Mouse (Mus musculus) lung, embryonic 15.5 days (tissue): ENCODE data around the gene Cdc42ep3. TPM values are rescaled to one million over a fixed set of nuclear protein-coding genes. Genes with fewer than 3 reads are reported as not detected.

Experiments used
- ATAC-seq: fragments of 200-750 bp; cut with Nextera tagmentation; 2 replicates; pipeline ENCODE4 v1.8.0; 2017; ENCODE audit warnings: moderate number of reproducible peaks, borderline replicate concordance; ENCODE audit not compliant: low FRiP score, low TSS enrichment; ENCODE audit errors: extremely low read depth
- H3K27ac ChIP-seq: fragments of 300-500 bp; sonication (generic); 2 replicates; pipeline ENCODE4 v1.5.1; 2015; ENCODE audit warnings: moderate library complexity, mild to moderate bottlenecking, inconsistent platforms
- H3K27me3 ChIP-seq: fragments of 300-500 bp; sonication (generic); 2 replicates; pipeline ENCODE4 v1.6.1; 2015; ENCODE audit warnings: inconsistent platforms
- H3K36me3 ChIP-seq: fragments of 300-500 bp; sonication (generic); 2 replicates; pipeline ENCODE4 v1.6.1; 2015; ENCODE audit warnings: inconsistent platforms
- H3K4me1 ChIP-seq: fragments of 300-500 bp; sonication (generic); 2 replicates; pipeline ENCODE4 v1.6.1; 2015; ENCODE audit warnings: inconsistent platforms
- H3K4me2 ChIP-seq: fragments of 300-500 bp; sonication (generic); 2 replicates; pipeline ENCODE4 v1.6.1; 2015; ENCODE audit warnings: inconsistent platforms, mild to moderate bottlenecking, moderate library complexity
- H3K4me3 ChIP-seq: fragments of 300-500 bp; sonication (generic); 2 replicates; pipeline ENCODE4 v1.5.1; 2015; ENCODE audit warnings: mild to moderate bottlenecking, inconsistent platforms
- H3K9ac ChIP-seq: fragments of 300-500 bp; sonication (generic); 2 replicates; pipeline ENCODE4 v1.6.1; 2015; ENCODE audit warnings: inconsistent platforms
- H3K9me3 ChIP-seq: fragments of 300-500 bp; sonication (generic); 2 replicates; pipeline ENCODE4 v1.6.1; 2016; ENCODE audit warnings: inconsistent platforms
- WGBS: fragments of 180-500 bp; shearing (Covaris S2); methylation state at CpG from one replicate; pipeline ENCODE4 v1.1.7; 2015; 5-methylcytosine and 5-hydroxymethylcytosine counted together
- polyA plus RNA-seq: library from polyadenylated mRNA; unstranded; fragments of >200 nt; fragmentation: Nextera tagmentation; extraction: Ambion mirVana; gene quantifications from 2 replicates; pipeline ENCODE4 v1.2.1, GENCODE M21; 2015

Gene Cdc42ep3
- polyA plus RNA-seq, 1 experiment from 2014 or later, result 81.0 TPM

GRCm38 (mm10) chr17:79342639-79343333, 12.1 kb downstream of the Cdc42ep3 start:
- H3K36me3 ChIP-seq, result peaks cover 18% of the 10 kb centered on the region; the same call in 1 of the 2 replicates
- no peak overlapping the region for H3K27ac ChIP-seq
- no peak overlapping the region for H3K9ac ChIP-seq
- WGBS, result 71% methylated on average over 3 of the region's 3 CpGs
- H3K9me3 ChIP-seq, result no peaks in the 10 kb centered on the region
- H3K27me3 ChIP-seq, result no peaks in the 10 kb centered on the region
- H3K4me3 ChIP-seq, result no peak overlapping the region
- H3K4me1 ChIP-seq, result peaks cover 6% of the 10 kb centered on the region; the same call in 1 of the 2 replicates
- no peak overlapping the region for H3K4me2 ChIP-seq
- ATAC-seq, result no peak

DNA sequence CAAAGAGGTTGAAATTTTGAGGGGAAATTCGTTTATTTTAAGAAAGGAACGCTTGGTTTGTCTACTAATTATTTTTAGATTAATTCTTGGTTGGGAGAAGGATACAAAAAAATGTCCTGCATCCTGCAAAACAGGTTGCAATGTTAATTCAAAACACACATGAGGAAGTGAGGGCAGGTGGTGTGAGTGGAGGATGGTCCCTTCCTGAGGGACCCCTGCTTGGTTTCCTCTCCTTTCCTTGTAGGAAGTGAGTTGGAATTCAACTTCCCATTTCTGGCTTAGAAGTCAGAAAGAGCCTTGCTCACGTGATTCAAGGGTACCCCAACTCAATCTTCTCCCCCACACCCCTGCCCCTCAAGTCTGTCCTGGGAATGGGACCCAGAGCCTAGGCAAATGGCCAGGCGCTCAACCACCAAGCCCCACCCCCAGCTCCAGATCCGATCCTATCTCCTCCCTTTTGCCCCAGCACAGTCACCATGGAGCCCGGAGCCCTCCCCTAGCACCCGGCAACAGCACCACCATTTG, 12.9 kb downstream of the Cdc42ep3 start:
- Histone ChIP-seq H3K36me3 (peaks cover 16% of the 10 kb centered on the region; the same call in 1 of the 2 replicates), H3K27ac (no peak overlapping the region), H3K27me3 (no peaks in the 10 kb centered on the region), H3K9me3 (no peaks in the 10 kb centered on the region), H3K4me3 (no peak overlapping the region), H3K4me2 (no peak overlapping the region), H3K4me1 (no peaks in the 10 kb centered on the region), H3K9ac (no peak overlapping the region)
- no peak for ATAC-seq
- 71% methylated on average over 7 of the region's 7 CpGs for WGBS

DNA sequence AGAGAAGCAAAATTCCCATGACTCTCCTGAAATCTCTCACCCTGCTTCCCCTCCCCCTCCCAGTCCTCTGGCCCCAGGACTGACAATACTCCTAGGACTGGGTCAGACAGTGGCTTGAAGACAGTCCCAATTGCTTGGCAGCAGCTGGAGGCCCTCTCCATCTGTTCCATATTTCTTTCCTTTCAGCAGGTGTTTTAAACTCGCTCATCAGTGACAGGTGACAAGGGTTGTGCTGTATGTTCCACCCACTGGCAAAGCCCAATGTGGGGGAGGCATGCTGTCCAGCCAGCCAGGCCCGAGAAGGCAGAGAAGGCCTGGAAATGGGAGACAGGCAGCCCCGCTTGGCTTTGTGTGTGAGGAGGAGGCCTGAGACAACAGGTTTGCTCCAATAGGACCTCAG, 17.4 kb downstream of the Cdc42ep3 start:
- no peak overlapping the region for H3K9ac ChIP-seq
- H3K4me2 ChIP-seq, result no peak overlapping the region
- ATAC-seq, result no peak
- H3K27ac ChIP-seq, result no peak overlapping the region
- WGBS, result 74% methylated on average over 3 of the region's 3 CpGs
- no peaks in the 10 kb centered on the region for H3K4me1 ChIP-seq
- H3K4me3 ChIP-seq, result no peak overlapping the region
- H3K27me3 ChIP-seq, result no peaks in the 10 kb centered on the region
- peaks cover 37% of the 10 kb centered on the region for H3K36me3 ChIP-seq
- no peaks in the 10 kb centered on the region for H3K9me3 ChIP-seq

- no peak for ATAC-seq
- H3K4me2 ChIP-seq, result no peak overlapping the region
- H3K9ac ChIP-seq, result no peak overlapping the region
- no peaks in the 10 kb centered on the region for H3K9me3 ChIP-seq
- H3K27ac ChIP-seq, result no peak overlapping the region
- H3K4me3 ChIP-seq, result no peak overlapping the region
- H3K36me3 ChIP-seq, result peaks cover 26% of the 10 kb centered on the region
- H3K4me1 ChIP-seq, result no peaks in the 10 kb centered on the region
- WGBS, result 84% methylated on average over 11 of the region's 11 CpGs
- H3K27me3 ChIP-seq, result no peaks in the 10 kb centered on the region
Measured at GRCm38 (mm10) chr17:79334701-79335100, 20.2 kb downstream of the Cdc42ep3 start.

- H3K36me3 ChIP-seq, result peaks cover 26% of the 10 kb centered on the region
- H3K9ac ChIP-seq, result no peak overlapping the region
- no peak overlapping the region for H3K27ac ChIP-seq
- H3K9me3 ChIP-seq, result no peaks in the 10 kb centered on the region
- no peak for ATAC-seq
- no peak overlapping the region for H3K4me2 ChIP-seq
- 76% methylated on average over 9 of the region's 9 CpGs for WGBS
- H3K4me1 ChIP-seq, result no peaks in the 10 kb centered on the region
- no peaks in the 10 kb centered on the region for H3K27me3 ChIP-seq
- H3K4me3 ChIP-seq, result no peak overlapping the region
Measured at GRCm38 (mm10) chr17:79333650-79334049, 21.2 kb downstream of the Cdc42ep3 start.

- Histone ChIP-seq H3K27ac (no peak overlapping the region), H3K36me3 (peaks cover 26% of the 10 kb centered on the region), H3K4me2 (no peak overlapping the region), H3K9me3 (no peaks in the 10 kb centered on the region), H3K4me3 (no peak overlapping the region), H3K9ac (no peak overlapping the region), H3K4me1 (no peaks in the 10 kb centered on the region), H3K27me3 (no peaks in the 10 kb centered on the region)
- ATAC-seq, result no peak
- WGBS, result 62% methylated on average over 3 of the region's 3 CpGs
Measured at GRCm38 (mm10) chr17:79332864-79333263, 22.0 kb downstream of the Cdc42ep3 start.

DNA sequence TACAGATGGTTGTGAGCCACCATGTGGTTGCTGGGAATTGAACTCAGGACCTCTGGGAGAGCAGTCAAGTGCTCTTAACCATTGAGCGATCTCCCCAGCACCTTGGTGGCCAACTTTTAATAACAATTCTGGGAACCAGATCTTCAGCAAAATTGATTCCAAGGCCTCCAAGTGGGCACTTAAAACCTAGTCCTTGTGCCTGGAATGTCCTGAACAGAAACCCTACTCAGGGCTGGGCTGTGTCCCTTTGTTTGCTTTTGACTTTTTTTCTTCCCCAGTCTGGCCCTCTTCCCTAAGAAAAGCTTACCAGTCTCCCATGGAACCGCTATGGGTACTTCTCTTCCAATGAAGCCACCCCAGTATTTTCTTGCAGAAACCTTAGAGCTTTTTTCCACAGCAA, 24.5 kb downstream of the Cdc42ep3 start:
- H3K9me3 ChIP-seq, result no peaks in the 10 kb centered on the region
- 79% methylated on average over 2 of the region's 2 CpGs for WGBS
- H3K9ac ChIP-seq, result no peak overlapping the region
- H3K27ac ChIP-seq, result no peak overlapping the region
- H3K4me1 ChIP-seq, result no peaks in the 10 kb centered on the region
- H3K27me3 ChIP-seq, result no peaks in the 10 kb centered on the region
- ATAC-seq, result no peak
- no peak overlapping the region for H3K4me3 ChIP-seq
- no peak overlapping the region for H3K4me2 ChIP-seq
- peaks cover 17% of the 10 kb centered on the region for H3K36me3 ChIP-seq

DNA sequence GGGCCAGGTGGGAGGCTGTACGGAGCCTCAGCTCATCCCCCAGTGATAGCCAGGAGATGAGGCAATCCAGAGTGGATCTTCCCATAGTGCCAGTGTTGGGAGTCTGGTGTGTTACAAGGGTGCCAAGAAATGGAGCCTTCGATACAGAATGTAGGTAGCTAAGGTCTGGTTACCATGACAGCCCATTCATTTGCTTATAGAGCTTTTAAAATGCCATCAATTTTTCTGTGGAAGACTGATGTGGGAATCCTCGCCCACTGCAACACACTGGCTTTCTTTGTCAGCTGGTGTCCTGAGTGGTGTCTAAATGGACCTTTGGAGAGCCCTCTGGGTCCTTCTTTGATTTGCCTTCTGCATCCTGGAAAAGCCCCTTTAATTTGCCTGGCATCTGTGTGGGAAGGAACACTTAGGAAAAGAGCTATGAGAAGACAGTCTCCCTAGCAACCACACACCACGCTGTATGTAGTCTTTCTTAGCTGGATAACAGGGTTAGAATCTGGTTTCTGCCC, 28.0 kb downstream of the Cdc42ep3 start:
- Histone ChIP-seq H3K4me2 (no peak overlapping the region), H3K4me3 (no peak overlapping the region), H3K27ac (no peak overlapping the region), H3K9me3 (no peaks in the 10 kb centered on the region), H3K4me1 (no peaks in the 10 kb centered on the region), H3K27me3 (no peaks in the 10 kb centered on the region), H3K36me3 (no peaks in the 10 kb centered on the region), H3K9ac (no peak overlapping the region)
- WGBS, result 74% methylated on average over 4 of the region's 4 CpGs
- no peak for ATAC-seq

- peaks cover 11% of the 10 kb centered on the region for H3K4me1 ChIP-seq
- no peaks in the 10 kb centered on the region for H3K36me3 ChIP-seq
- no peak overlapping the region for H3K4me3 ChIP-seq
- peak; percentile 59; the same call in 1 of the 2 replicates for ATAC-seq
- no peaks in the 10 kb centered on the region for H3K27me3 ChIP-seq
- H3K9me3 ChIP-seq, result no peaks in the 10 kb centered on the region
- no peak overlapping the region; the same call in 1 of the 2 replicates for H3K27ac ChIP-seq
- no peak overlapping the region for H3K9ac ChIP-seq
- no peak overlapping the region for H3K4me2 ChIP-seq
- WGBS, result 34% methylated on average over 12 of the region's 12 CpGs
Measured at GRCm38 (mm10) chr17:79317085-79317751, 37.7 kb downstream of the Cdc42ep3 start.

DNA sequence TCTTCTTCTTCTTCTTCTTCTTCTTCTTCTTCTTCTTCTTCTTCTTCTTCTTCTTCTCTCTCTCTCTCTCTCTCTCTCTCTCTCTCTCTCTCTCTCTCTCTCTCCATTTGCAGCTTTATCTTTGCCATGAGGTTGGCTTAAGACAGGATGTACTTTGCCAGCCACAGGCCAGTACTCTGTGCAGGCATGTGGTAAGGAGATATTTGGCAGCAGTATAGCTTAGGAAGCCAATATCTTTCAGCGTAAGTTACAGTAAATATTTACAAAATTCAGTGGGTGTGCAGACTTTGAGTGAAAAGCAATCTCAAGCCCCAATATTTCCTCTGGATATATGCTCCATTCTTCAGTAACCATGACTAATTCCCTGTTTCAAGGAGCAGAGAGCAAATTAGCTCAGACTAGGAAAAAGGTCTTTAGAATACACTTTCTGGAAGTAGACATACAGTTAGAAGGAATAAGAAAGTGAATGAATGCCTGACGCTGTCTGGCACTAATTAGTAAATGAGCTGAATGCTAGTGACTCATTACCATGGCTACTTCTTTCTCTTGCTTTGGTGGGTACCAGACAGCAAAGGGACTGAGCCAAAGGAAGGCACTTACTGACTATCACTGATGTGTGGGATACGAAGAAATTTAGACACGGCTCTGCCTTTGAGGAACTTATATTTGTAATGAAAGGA, 39.3 kb downstream of the Cdc42ep3 start:
- no peak overlapping the region for H3K27ac ChIP-seq
- 63% methylated on average over 4 of the region's 4 CpGs for WGBS
- no peak overlapping the region for H3K9ac ChIP-seq
- H3K4me3 ChIP-seq, result no peak overlapping the region
- H3K9me3 ChIP-seq, result no peaks in the 10 kb centered on the region
- no peaks in the 10 kb centered on the region for H3K36me3 ChIP-seq
- H3K27me3 ChIP-seq, result no peaks in the 10 kb centered on the region
- H3K4me2 ChIP-seq, result no peak overlapping the region
- H3K4me1 ChIP-seq, result peaks cover 11% of the 10 kb centered on the region
- no peak for ATAC-seq

DNA sequence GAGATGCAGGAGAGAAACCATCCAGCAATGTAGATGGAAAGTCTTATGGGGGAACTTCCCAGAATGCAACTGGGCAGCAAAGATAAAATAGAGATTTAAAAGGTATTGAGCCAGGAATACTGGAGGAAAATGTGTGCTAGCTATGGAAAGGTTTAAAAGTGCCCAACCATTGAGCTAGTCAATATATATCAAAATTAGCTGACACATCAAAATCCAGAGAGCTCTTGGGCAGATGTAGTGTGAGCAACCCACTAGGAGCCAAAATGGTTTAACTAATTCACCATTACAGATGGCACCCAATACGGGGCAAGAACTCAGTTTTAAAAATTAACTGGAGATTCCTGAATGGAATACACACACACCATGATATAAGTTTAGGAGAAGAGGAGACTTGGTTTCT, 44.4 kb downstream of the Cdc42ep3 start:
- Histone ChIP-seq H3K9me3 (no peaks in the 10 kb centered on the region), H3K4me2 (no peak overlapping the region), H3K27me3 (no peaks in the 10 kb centered on the region), H3K4me1 (peaks cover 2% of the 10 kb centered on the region; the same call in 1 of the 2 replicates), H3K27ac (no peak overlapping the region), H3K9ac (no peak overlapping the region), H3K4me3 (no peak overlapping the region), H3K36me3 (no peaks in the 10 kb centered on the region)
- WGBS, result 92% methylated on average over 1 of the region's 1 CpGs
- no peak for ATAC-seq
